Mouse (Mus musculus) lung, postnatal 14 days (tissue): ENCODE data around the gene Atg3.

Source experiments
- DNase-seq: peaks from one replicate; pipeline ENCODE4 v3.0.0; 2021

Atg3 gene

DNA sequence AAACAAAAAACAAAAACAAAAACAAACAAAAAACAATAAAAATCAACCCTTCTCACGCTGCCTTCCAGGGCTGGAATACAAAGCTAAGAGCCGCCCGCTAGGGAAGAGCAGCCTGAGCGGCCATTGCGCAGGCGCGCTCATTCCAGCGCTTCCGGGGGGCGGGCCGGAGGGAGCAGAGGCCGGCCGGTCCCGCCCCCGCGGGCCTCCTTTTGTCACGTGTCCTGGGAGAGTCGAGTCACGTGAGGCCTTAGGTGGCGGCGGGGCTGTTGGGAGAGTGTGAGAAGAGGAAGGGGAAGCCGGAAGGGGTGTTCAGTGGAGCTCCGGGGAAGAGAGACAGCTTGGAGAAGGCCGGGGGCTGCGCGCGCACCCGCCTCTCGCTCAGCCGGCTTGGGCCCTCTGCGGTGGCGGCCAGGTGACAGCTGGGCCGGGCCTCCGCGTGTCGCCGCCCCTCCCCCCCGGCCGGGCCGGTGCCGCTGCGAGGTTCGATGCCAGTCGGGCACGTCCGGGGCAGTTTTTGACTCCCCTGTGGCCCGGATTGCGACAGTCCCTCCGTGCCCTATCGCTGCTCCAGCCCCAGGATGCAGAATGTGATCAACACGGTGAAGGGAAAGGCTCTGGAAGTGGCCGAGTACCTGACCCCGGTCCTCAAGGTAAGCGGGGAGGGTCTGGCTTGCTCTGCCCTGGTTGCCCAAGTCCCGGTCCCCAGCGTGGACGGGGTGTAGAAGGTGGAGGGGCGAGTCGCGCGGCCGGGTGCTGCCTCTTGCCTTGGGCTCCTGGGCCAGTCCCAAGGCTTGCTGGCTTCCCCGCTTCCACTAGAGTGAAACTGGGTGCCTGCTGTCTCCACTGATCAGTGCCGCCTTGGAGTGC lies at the start of gene Atg3, which contains the start of gene Slc35a5:
Gene Atg3, plus strand, starts transcription at position 264 of the 867 bp plus-strand sequence.
Gene Slc35a5, minus strand, starts transcription at position 185 of the 867 bp plus-strand sequence.
- DNase-seq: peak; percentile 95

- peak; percentile 50 for DNase-seq
These were observed 48.1 kb upstream of the Atg3 start for GRCm38 (mm10) chr16:45110498-45110897.

DNA sequence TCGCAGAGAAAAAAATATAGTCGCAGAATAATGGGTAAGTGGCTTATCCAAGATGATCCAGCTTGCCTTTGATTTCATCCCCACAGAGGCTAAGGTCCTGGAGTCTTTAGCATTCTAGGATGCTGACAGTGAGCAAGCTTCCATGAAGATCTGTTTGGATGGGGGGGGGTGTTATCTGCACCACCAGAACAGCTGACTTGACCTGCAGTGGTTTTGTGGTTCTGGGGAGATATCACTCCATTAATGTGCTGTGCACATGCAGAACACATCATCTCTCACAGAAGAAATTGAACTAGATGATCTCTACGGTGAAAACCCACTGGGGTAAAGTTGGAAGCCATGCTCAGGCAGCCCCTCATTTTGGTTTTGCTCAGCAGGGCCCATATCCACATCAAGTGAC lies 41.4 kb upstream of the Atg3 start:
- no peak for DNase-seq

DNA sequence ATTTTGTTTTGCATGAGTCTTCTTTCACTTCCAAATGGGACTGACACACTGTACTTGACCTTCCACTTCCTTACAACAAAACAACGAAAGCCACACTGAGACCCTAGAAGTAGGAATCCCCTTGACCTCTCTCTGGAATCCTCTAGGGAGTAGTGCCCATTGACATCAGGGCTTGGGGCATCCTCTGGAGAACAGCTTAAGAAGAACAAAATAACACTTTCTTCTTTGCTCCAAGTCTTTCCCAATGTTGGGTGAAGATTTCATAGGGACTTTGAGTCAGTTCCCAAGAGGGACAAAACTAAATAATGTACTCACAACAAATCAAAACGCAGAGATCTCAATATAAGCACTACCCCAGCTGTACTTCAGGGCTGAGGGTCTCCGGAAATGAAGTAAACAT lies 39.8 kb upstream of the Atg3 start:
- DNase-seq: no peak

DNA sequence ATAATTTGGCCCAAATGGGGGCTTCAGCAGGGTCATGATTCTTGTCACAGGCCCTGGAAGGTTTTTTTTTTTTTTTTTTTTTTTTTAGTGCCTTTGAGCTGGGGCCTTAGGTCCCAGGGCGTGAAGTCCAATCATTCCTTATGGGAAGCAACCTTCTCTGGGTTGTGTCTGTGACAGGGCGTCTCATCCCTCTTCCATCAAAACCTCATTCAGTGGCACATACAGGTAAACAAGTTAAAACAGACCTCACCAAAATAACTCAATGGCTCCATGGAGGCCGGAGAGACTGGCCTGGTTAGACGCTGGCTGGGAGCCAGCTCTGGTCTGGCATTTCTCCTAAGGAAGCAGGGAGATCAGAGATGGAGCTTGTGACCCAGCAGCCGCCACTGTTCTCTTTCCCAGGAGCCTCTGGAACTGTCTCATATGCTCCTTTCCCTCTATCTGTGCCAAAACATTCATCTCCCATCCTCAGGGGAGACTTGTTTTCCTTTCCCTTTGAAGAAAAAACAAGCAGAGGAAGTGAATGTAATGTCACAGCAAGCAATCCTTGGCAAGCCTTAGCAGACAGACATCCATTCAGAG lies 37.6 kb upstream of the Atg3 start:
- peak; percentile 64 for DNase-seq

DNA sequence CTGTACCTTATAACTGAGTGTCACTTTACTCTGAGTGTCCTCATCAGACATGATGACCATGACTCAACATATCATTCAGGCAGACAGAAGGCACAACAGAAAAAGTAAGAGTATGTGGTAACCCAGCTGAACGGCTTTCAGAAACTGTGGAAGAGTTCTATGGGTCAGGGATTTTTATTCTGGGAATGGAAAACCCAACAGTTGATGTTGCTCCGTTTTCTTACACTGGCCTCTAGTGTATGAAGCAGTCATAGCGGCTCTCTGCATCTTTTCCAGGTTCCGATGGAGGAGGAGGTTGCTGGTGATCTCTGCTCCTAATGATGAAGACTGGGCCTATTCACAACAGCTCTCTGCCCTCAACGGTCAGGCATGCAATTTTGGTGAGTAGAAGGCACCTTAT lies 36.0 kb upstream of the Atg3 start:
- DNase-seq: no peak

DNA sequence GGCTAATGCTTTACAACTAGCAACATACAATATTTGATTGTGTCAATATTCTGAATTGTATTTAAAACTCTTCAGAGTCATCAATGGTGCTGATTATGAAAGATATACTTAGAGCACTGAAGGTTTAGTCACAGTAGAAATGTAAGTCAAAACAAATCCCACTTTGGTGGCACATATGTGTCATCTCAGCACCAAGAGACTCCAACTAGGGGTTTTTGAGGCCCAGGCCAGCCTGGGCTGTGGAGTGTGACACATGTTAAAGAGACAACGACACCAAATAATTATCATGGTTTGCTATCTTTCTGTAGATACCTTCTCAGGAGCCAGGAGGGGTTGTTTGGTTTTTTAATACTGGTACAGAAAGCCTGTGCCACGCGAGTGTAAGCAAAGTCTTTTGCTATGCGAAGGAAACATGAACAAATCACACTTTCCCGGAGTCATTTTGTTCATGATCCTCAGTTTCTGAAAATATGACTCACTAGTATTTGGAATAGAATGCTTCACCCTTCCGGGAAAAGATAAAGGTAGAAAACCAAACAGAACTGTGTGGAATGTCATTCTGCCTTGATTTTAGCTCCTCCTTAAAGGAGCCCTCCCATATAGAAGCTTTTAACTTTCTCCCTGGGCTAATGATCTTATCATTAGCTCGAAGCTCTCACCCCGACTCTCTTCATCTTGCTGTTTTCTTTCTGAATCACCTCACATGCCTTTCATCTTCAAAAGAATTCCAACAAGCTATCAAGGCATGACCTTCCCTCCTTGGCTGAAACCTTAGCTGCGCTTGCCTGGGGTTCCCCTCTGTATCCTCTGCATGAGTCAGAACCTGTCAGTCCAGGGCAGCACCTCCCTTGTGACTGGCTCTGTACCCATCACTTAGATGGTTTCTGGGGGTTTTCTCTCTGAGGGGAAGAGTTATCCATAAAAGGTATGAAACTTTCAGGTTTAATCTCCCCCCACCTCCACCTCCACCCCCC lies 34.1 kb upstream of the Atg3 start:
- DNase-seq: no peak

DNA sequence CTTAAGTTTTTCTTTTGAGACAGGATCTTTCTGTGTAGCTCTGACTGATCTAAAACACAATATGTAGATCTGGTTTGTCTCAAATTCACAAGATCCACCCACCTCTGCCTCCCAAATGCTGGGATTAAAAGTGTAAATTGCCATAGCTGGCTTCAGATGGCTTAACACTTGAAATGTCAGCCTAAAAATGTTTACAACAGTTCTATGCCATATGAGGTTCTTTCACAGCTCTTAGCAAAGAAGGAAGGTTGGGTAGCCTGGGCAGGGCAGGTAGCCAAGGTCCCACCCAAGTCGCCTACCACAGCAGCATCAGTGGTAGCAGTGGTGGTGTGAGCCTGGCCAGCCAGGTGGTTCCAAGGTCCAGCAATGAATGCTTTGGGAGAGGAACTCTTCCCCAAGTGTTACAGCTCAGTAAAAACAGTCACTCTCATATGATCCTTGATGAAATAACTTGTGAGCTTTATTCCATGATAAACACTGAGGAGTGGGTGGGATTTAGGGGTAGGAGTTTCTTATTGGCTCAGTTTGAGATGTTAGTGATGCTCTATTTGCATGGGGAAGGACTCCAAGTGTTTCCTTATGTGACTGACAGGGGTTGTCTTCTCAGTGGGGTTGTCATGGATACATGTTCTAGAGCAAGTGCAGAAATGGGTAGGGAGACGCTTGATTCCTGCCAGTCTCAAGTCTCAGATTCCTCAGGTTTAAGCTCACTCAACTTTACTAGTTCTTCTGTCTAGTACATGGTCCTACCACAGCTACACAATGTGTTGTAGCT lies 30.5 kb upstream of the Atg3 start:
- DNase-seq: no peak

GRCm38 (mm10) chr16:45141711-45142110 lies 16.9 kb upstream of the Atg3 start:
- DNase-seq: no peak

- no peak for DNase-seq
These were observed 16.0 kb upstream of the Atg3 start for GRCm38 (mm10) chr16:45142565-45142964.

DNA sequence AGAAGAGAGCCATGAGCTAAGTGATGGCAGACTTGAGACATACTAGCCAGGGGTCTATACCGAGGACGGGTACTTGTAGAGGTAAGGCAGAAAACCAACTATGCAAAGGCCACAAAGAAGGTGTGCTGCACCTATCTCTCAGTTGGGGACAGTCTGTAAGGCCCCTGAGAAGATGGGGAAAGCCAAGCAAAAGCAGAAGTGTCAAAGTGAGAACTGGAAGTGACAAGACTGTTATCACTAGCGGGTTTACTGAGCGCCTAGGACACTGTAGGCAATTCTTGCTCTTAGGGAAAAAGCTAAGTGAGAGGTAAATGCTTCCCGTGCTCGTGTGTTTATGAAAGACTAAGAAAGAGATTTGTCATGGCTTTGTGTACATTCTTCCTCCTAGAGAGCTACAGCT lies 13.5 kb upstream of the Atg3 start:
- DNase-seq: no peak

- DNase-seq: no peak
These were observed 10.0 kb upstream of the Atg3 start for GRCm38 (mm10) chr16:45148488-45149082.

- peak; percentile 22 for DNase-seq
These were observed 3.8 kb upstream of the Atg3 start for GRCm38 (mm10) chr16:45154741-45155250.

- DNase-seq: peak; percentile 76
These were observed 456 bp upstream of the Atg3 start for GRCm38 (mm10) chr16:45158136-45158521.

DNA sequence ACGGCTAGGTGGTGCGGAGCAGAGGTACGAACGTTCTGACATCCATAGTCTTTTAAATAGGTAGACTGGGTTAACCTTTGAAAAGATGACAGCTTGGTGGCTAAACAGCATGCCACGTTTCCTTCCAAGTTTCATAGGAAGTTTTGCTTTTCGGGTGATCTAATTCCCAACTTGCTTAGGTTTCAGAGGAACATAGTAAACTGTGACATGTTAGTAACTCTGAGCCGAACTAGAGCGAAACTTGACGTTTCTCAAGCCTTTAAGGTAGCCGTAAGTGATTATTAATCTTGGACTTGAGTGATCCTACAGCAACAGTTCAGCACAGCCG lies 768 bp downstream of the Atg3 start:
- DNase-seq: no peak

DNA sequence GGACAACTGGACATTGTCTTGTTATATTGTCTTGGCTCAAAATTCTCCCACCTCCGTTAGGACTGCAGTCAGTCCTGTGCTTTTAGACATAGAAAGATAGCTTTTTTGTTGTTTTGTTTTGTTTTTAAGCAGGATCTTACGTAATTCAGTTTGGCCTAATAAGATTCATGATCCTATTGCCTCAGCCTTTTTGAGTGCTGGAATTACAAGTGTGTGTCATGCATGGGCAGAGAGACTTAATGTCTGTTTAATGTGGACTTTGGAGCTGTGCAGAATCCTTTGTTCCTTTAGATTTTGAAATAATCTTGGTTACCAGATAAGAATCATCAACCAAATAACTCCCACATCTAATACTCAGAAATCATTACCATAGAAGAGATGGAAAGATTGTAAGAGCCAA lies 20.0 kb downstream of the Atg3 start:
- DNase-seq: no peak

GRCm38 (mm10) chr16:45181824-45182223 lies 23.2 kb downstream of the Atg3 start:
- DNase-seq: no peak

- DNase-seq: peak; percentile 85
These were observed 34.0 kb downstream of the Atg3 start for GRCm38 (mm10) chr16:45192613-45193012.

GRCm38 (mm10) chr16:45196816-45197215 lies 38.2 kb downstream of the Atg3 start:
- DNase-seq: peak; percentile 84

- DNase-seq: no peak
These were observed 42.8 kb downstream of the Atg3 start for GRCm38 (mm10) chr16:45201395-45201794.

GRCm38 (mm10) chr16:45204438-45204837 lies 45.9 kb downstream of the Atg3 start:
- no peak for DNase-seq
